Mouse (Mus musculus) skeletal muscle tissue, adult 2 months (tissue): Measurements from ENCODE around the gene Olfr813.
"Not testable (repeated sequence)": the region's sequence is repeated elsewhere in the genome, so short reads cannot be mapped to it uniquely, and the experiment has no call there.

Experiments
- DNase-seq: peaks from one replicate; pipeline ENCODE4 v3.0.0-alpha.2; 2012; ENCODE audit warnings: low read depth, low spot score

The Olfr813 gene

DNA sequence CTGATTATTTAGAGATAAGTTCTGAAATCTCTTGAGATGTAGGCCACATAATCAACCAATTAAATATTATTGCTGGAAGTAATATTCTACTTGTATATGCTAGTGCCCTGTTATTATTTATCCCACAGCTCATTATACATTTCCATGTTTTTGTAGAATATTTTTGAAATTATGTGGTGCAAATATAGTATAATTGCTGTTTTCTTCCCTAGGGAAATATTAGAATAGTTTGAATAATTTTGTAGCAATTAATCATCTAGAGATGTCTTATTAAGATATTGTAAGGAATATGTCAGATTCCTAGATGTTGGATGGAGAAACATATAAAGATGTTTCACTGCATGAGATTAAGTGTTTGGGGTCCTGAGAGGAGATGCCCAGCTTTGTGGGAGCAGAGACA, at the start of gene Olfr813:
Gene Olfr813, plus strand, starts transcription at position 301 of the 400 bp plus-strand sequence.
- no peak for DNase-seq

DNA sequence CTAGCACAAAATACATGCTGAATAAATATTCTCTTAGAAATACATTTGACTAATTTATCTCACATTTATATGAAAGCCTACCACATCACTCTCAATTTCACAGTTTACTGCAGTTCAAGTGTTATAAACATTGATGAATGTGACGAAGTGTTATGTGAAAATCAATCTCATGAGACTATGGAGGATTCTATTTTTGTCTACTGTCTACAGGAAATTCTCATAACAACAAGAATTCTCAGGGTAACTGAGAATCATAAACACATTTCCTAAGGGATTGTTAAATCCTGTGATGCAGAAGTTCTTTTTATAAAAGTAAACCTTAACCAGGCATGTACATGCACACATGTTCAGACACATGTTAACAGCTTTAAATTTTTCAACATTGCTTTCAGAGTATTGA, 9.2 kb upstream of the Olfr813 start, which contains the start of gene Olfr812:
Gene Olfr812, minus strand, starts transcription at position 101 of the 400 bp plus-strand sequence.
- no peak for DNase-seq

DNA sequence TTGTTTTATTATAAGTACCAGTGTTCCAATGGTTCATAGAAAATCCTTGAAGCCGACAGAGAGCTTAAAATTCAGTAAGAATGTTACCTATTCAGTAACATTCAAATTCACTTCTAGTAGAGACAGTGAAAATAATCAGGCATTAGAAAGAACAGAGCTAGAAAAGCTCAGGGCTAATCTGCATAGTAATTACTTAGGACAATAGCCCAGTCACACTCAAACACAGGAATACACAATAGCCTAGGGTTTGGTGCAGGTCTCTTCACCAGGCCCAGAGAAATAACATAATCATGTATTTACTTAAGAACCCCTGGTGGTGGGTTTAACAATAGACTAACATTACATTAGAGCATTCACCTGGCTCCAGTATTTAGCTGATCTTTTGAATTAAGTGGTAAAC, 7.8 kb upstream of the Olfr813 start:
- DNase-seq: no peak

DNA sequence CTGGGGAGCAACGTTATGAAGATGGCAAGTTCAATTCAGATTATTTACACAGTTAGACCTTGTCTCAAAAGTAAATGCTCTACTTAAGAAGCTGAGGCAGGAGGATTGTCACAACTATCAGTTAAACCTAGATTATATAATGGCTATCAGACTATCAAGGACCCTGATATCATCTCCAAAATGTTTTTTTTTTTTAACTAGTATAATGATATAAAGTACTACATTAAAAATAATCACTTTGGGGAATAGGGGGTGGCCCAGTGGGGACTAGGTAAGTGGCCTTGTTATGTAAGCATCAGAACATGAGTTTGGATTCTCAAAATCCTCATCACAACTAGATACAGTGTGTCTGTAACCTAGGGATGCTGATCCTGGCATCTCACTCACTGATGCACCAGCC, 24.6 kb downstream of the Olfr813 start, which contains the start of gene Olfr814:
Gene Olfr814, minus strand, starts transcription at position 101 of the 400 bp plus-strand sequence.
- not testable (repeated sequence) for DNase-seq

DNA sequence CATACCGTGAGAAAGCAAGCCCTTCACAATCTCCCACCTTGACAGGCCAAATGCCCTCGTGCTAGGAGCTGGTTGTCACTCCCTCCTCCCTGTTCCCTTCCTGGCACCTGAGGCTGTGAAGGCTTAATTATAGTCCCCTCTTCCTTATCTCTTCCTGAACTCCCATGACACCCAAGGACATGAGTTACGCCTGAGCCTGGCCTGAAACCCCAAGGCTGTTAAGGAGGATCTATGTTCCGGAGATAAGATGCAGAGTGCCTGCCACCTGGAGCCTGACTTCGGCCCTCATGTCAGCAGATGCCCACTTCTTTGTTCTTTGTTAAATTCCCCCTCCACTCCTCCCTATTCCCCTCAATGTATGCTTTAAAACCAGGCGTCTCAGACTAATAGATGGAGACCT, 30.3 kb downstream of the Olfr813 start:
- not testable (repeated sequence) for DNase-seq

DNA sequence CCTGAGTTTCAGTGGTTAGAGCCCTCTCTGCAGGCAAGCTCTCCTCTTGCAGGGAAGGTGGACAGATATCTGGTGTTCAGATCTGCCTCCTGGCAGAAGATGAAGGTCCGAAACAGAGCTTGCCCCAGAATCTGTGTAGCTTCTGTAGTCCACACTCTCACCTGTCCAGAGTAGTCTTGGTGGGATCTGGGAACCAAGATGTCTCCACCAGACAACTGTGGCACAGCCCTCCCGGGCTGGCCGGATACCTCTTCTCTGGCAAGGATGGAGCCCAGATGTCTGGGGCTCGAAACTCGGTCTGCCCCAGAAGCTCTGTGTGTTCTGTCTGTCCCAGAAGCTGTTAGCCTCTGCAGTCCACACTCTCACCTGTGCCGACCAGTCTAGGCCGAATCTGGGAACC, 30.8 kb downstream of the Olfr813 start:
- DNase-seq: no peak

DNA sequence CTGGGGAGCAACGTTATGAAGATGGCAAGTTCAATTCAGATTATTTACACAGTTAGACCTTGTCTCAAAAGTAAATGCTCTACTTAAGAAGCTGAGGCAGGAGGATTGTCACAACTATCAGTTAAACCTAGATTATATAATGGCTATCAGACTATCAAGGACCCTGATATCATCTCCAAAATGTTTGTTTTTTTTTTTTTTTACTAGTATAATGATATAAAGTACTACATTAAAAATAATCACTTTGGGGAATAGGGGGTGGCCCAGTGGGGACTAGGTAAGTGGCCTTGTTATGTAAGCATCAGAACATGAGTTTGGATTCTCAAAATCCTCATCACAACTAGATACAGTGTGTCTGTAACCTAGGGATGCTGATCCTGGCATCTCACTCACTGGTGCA, 50.6 kb downstream of the Olfr813 start, which contains the start of gene Olfr815:
Gene Olfr815, minus strand, starts transcription at position 101 of the 400 bp plus-strand sequence.
- DNase-seq: not testable (repeated sequence)
